Mouse (Mus musculus): ENCODE data around the gene Trhde. TPM values are rescaled to one million over a fixed set of nuclear protein-coding genes. Genes with fewer than 3 reads are reported as not detected.

Trhde gene
- total RNA-seq, 2 experiments from 2014 or later, result not detected

- ATAC-seq (ENCODE audit: poor library complexity, severe bottlenecking), result no peak
Observed at GRCm38 (mm10) chr10:114736377-114736776, 65.7 kb downstream of the Trhde start.

- ATAC-seq (ENCODE audit: poor library complexity, severe bottlenecking), result no peak
Observed at GRCm38 (mm10) chr10:114735678-114736077, 66.4 kb downstream of the Trhde start.

GRCm38 (mm10) chr10:114735111-114735510 is 67.0 kb downstream of the Trhde start:
- ATAC-seq (ENCODE audit: poor library complexity, severe bottlenecking), result no peak

DNA sequence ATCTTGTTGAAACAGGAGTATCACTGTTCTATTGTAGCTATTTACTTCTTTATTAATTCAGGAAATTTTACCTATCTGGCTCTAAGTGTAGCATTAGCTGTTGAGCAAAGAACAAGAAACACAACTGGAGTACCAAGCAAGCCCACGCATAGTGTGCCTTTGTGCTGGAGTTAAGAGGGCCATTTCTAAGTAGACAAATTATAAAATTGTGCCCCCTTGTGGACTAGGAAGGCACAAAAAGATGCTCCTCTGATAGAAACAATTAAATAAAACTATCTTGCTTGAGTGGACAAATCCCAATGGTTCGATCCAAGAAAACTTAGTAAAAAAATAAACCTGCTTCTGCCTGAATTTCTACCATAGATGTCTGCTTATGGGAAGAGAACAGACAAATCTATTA is 76.5 kb downstream of the Trhde start:
- no peak for ATAC-seq (ENCODE audit: poor library complexity, severe bottlenecking)

GRCm38 (mm10) chr10:114701791-114702190 is 100.3 kb downstream of the Trhde start:
- no peak for ATAC-seq (ENCODE audit: poor library complexity, severe bottlenecking)

GRCm38 (mm10) chr10:114671791-114672415 is 130.2 kb downstream of the Trhde start:
- no peak for ATAC-seq (ENCODE audit: poor library complexity, severe bottlenecking)

GRCm38 (mm10) chr10:114593046-114593445 is 209.1 kb downstream of the Trhde start:
- ATAC-seq (ENCODE audit: poor library complexity, severe bottlenecking), result no peak

DNA sequence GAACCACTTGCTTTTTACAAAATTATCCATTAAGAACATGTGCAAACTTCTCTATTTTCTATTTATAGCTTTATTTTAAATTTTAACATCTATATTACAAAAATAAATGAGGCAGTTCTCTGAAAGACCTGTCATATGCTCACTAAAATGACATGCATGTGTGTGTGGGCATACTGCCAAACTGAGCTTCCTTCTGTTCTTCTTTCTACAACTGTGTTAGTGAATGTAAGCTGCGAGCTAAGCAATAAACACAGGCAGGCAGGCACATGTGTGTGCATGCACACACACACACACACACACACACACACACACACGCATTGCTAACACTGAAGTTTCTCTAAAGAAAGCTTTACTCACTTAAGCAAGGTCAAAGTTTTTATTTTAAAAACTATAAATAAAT is 223.2 kb downstream of the Trhde start:
- ATAC-seq (ENCODE audit: poor library complexity, severe bottlenecking), result no peak

- no peak for ATAC-seq (ENCODE audit: poor library complexity, severe bottlenecking)
Observed at GRCm38 (mm10) chr10:114567891-114568290, 234.2 kb downstream of the Trhde start.

DNA sequence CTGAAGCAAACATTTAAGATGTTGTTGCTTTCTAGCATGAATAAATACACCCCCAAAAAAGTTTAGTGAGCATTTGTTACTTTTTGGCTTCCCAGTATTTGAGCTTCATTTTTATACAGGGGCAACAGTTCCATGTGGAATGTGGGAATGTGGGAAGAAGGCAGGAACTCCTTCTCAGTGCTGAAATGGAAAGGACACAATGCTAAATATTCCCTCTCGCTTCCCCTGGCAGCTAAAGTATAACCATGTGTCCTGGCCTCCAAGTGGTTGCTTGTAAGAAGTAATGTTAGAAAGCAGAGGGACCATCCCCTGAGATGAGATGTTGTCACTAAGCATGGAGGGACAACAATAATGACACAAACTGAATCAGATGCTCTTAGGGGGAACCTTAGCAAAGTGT is 292.9 kb downstream of the Trhde start:
- no peak for ATAC-seq (ENCODE audit: poor library complexity, severe bottlenecking)

GRCm38 (mm10) chr10:114488806-114489205 is 313.3 kb downstream of the Trhde start:
- ATAC-seq (ENCODE audit: poor library complexity, severe bottlenecking), result no peak

DNA sequence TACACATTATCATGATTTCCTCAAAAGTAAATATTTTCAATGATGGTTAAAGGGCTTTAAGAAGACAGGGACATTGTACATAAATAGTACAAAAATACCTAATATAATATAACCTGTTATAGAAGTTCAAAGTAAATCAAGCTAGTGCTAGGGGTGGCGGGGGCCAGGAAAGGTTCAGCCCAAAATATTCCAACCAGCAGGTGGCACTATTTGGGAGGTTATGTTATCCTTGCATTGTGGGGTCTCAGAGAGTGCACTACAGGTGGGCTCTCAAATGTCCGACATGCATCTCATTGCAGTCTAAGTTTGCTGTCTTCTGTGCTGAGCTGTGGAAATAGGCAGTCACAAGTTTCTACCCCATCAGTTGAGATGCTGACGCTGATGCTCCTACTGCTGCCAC is 346.5 kb downstream of the Trhde start:
- no peak for ATAC-seq (ENCODE audit: poor library complexity, severe bottlenecking)

- no peak for ATAC-seq (ENCODE audit: poor library complexity, severe bottlenecking)
Observed at GRCm38 (mm10) chr10:114448116-114448515, 354.0 kb downstream of the Trhde start.

DNA sequence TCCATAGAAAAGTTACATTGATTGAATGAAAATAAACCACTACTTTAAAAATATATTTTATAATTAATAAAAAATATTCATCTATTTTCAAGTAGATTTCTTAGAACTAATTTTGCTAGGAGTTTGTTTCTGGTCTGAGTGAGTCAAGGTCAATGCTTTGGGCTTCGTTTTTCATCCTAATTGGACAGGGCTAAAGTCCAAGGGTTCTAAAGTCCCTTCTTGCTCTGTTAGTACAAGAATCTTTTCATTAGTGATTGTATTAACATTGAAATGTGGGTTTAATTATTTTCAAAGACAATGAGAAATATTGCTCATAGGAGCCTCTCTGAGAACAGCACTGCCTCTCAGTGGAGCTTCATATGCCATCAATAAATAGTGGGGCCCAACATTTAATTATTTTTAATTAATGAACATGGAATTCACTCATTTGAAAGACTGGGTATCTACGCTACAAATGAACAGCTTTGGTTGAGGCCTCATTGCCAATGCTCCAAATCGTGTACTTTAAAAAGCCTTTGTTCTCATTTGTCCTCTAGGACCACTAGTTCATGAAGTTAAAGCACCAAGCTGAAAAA is 383.1 kb downstream of the Trhde start:
- no peak for ATAC-seq (ENCODE audit: poor library complexity, severe bottlenecking)

- no peak for ATAC-seq (ENCODE audit: poor library complexity, severe bottlenecking)
Observed at GRCm38 (mm10) chr10:114415717-114416116, 386.4 kb downstream of the Trhde start.

- ATAC-seq (ENCODE audit: poor library complexity, severe bottlenecking), result no peak
Observed at GRCm38 (mm10) chr10:114405260-114405659, 396.8 kb downstream of the Trhde start.

- no peak for ATAC-seq (ENCODE audit: poor library complexity, severe bottlenecking)
Observed at GRCm38 (mm10) chr10:114403795-114404194, 398.3 kb downstream of the Trhde start.

- no peak for ATAC-seq (ENCODE audit: poor library complexity, severe bottlenecking)
Observed at GRCm38 (mm10) chr10:114370804-114371203, 431.3 kb downstream of the Trhde start.

DNA sequence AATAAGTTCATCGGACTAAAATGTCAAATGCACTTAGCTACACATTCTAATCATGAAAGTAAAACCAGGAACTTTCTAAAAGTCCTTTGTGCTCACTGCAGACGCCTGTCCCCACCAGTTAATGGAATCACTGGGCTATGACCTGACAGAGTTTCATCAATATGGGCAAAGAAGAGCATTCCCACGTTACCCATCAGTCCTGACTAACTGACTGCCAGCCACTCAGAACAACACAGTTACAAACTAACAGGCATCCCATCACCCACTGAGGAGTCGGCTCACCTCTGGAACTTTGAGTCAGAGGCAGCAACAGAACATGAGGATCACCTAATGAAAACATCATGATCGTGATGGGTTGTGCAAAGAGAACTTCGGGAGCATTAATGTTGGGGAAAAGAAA is 438.7 kb downstream of the Trhde start:
- ATAC-seq (ENCODE audit: poor library complexity, severe bottlenecking), result no peak

GRCm38 (mm10) chr10:114362631-114363030 is 439.5 kb downstream of the Trhde start:
- no peak for ATAC-seq (ENCODE audit: poor library complexity, severe bottlenecking)

Measured in megakaryocyte, adult 5-6 weeks (primary cell).